Mouse (Mus musculus) spleen, adult 2 months (tissue): ENCODE data around the gene Ccdc47. TPM values are rescaled to one million over a fixed set of nuclear protein-coding genes. Genes with fewer than 3 reads are reported as not detected.
A peak's percentile ranks its signal among the peaks of the same experiment; 100 is the strongest.

Experiments
- DNase-seq, 2 experiments: peaks; one replicate each; pipeline versions ENCODE4 v3.0.0 to v3.0.0-alpha.2; 2012 to 2021; ENCODE audit warnings: low spot score in 2 of 2, low read depth in 1 of 2
- H3K27ac ChIP-seq: fragments of 200-500 bp; 2 replicates; pipeline ENCODE4 v1.5.1; 2012; ENCODE audit warnings: low read length, inconsistent platforms; ENCODE audit not compliant: insufficient read depth
- H3K27me3 ChIP-seq: fragments of 200-500 bp; 2 replicates; pipeline ENCODE4 v1.6.1; 2012; ENCODE audit warnings: mild to moderate bottlenecking, moderate library complexity, low read length, inconsistent platforms; ENCODE audit not compliant: control insufficient read depth, insufficient read depth
- H3K36me3 ChIP-seq: fragments of 200-500 bp; 2 replicates; pipeline ENCODE4 v1.6.1; 2012; ENCODE audit warnings: mild to moderate bottlenecking, low read length, inconsistent platforms; ENCODE audit not compliant: control insufficient read depth, insufficient read depth
- H3K4me1 ChIP-seq: fragments of 200-500 bp; 2 replicates; pipeline ENCODE4 v1.6.1; 2011; ENCODE audit warnings: inconsistent platforms; ENCODE audit not compliant: control insufficient read depth, insufficient read depth, insufficient read length
- H3K4me3 ChIP-seq: fragments of 200-500 bp; 2 replicates; pipeline ENCODE4 v1.5.1; 2011; ENCODE audit warnings: mild to moderate bottlenecking, inconsistent platforms; ENCODE audit not compliant: insufficient read depth, insufficient read length; ENCODE audit errors: extremely low read depth
- CTCF ChIP-seq: fragments of 200-500 bp; IDR thresholded peaks from 2 replicates; pipeline ENCODE4 v1.5.1; 2011; ENCODE audit warnings: mild to moderate bottlenecking, inconsistent platforms; ENCODE audit not compliant: insufficient read depth, insufficient read length, insufficient replicate concordance; ENCODE audit errors: extremely low read depth
- POLR2A ChIP-seq: fragments of 200-500 bp; IDR thresholded peaks from 2 replicates; pipeline ENCODE4 v1.6.1; 2011; ENCODE audit warnings: low read depth, low read length, inconsistent platforms
- WGBS: fragments of 180-500 bp; shearing (Covaris S2); methylation state at CpG from one replicate; pipeline ENCODE4 v1.1.7; 2018; 5-methylcytosine and 5-hydroxymethylcytosine counted together
- polyA plus RNA-seq: library from polyadenylated mRNA; depleted of rRNA; stranded (reverse); fragments of >200 nt; gene quantifications from 2 replicates; pipeline ENCODE4 v1.2.3, GENCODE M21; 2012

The Ccdc47 gene
- polyA plus RNA-seq, 1 experiment, result 7.3 TPM

DNA sequence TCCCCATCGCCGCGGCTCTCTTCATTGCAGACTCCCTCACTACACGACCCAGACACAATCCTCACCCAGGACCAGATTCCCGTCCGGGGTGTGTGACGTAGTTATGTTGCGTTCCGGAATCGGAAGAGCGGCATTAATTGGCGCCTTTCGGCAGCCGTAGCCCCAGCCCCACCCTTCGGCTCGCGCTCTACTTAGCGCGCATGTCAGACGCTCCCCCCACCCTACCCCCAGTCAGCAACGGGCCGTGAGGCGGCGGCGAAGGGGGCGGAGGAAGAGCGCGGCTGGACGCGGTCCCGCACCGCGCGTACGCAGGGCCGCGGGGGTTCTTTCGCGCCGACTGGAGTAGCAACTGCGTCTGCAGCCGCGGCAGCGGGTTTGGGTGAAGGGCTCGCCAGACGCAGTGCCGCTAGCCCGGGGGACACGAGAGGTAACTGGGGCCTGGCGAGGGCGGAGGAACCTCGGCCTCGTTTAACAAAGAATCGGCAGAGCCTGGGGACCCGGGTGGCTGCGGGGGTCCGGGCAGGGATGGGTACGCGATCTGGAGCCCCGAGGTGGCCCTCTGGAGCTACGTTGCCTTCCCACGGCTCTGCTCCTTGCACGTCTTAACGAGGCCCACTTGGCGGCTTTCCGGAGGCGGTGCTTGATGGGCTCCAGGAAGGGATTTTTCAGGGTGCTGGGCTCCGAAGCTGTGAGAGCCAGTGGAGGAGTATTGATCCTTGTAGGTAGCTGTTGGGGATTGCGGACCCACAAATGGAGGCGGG is 766 bp upstream of the Ccdc47 start, which contains the start of gene Ddx42:
Gene Ddx42, plus strand, starts transcription at position 197 of the 761 bp plus-strand sequence.
- under 1% methylated on average over 70 of the region's 70 CpGs for WGBS
- H3K4me3 ChIP-seq, result peak within 1 kb of the TSS; percentile 97
- peaks cover 6% of the 10 kb centered on the region for H3K4me1 ChIP-seq
- H3K36me3 ChIP-seq, result peaks cover 3% of the 10 kb centered on the region; the same call in 1 of the 2 replicates
- TF ChIP-seq POLR2A (peak; percentile 53), CTCF (no peak)
- no peaks in the 10 kb centered on the region for H3K27me3 ChIP-seq
- DNase-seq, result peak; percentile 87 to 92
- H3K27ac ChIP-seq, result peak within 1 kb of the TSS; percentile 97

DNA sequence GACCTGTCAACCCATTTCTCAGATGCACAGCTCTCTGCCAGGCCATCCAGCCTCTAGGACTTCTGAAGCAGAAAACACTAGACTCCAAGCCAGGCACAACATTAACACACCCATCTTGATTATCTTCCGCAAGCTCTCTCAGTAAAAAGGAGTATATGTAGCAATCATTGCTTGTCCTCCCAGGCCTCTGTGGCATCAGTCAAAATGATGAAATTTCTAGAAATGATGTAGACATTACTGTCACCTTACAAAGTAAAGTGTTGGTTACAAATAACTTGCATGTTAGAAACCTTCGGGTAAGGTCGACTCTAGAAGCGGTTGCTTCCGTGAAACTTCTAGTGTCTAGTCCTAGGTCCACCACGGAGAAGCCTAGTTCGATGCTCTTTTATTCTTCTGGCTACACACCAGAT is 689 bp downstream of the Ccdc47 start:
- Histone ChIP-seq H3K36me3 (peaks cover 11% of the 10 kb centered on the region), H3K27ac (no peak overlapping the region), H3K4me3 (peak overlapping the region; percentile 83), H3K27me3 (no peaks in the 10 kb centered on the region), H3K4me1 (peaks cover 6% of the 10 kb centered on the region)
- 13% methylated on average over 7 of the region's 7 CpGs for WGBS
- TF ChIP-seq CTCF (no peak), POLR2A (no peak)
- no peak for DNase-seq

DNA sequence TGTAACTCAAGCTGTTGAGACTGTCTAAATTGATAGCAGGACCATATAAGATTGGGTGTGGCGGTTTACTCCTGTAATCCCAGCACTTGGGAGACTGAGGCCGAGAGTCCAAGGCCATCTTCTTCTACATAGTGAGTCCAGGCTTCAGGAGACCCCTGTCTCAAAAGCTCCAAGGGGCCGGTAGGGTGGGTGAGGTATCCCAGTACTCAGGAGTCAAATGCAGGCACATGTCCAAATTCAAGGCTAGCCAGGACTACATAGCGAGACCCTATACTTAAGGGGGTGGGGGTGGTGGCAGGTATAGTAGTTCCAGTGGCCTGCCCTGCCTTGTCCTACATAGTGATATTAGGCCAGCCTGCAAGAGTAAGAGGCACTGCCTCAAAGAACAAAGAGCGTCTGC is 1.3 kb downstream of the Ccdc47 start:
- Histone ChIP-seq H3K36me3 (peaks cover 16% of the 10 kb centered on the region), H3K27ac (no peak overlapping the region), H3K4me1 (peaks cover 6% of the 10 kb centered on the region), H3K27me3 (no peaks in the 10 kb centered on the region), H3K4me3 (no peak overlapping the region)
- no peak for DNase-seq
- 86% methylated on average over 5 of the region's 5 CpGs for WGBS
- TF ChIP-seq POLR2A (no peak), CTCF (no peak)

DNA sequence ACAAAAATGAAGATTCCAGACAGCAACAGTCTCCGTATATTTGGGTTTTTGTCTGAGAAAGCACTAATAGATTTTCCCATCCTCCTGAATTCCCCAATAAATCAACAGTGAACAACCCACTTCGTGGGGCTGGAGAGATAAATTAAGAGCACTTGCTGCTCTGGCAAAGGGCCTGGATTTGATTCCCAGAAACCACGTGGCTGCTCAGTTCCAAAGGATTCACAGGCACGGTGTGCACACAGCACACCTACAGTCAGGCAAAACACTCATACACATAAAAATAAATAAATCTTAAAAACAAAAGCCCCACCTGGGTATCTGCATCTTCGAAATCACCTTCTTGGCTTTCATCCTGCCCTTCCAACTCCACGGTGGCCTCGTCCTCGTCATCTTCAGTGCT is 3.4 kb downstream of the Ccdc47 start:
- 92% methylated on average over 8 of the region's 8 CpGs for WGBS
- DNase-seq, result no peak
- TF ChIP-seq POLR2A (no peak), CTCF (no peak)
- Histone ChIP-seq H3K36me3 (peaks cover 32% of the 10 kb centered on the region), H3K4me3 (no peak overlapping the region), H3K4me1 (peaks cover 6% of the 10 kb centered on the region; the same call in 1 of the 2 replicates), H3K27ac (no peak overlapping the region), H3K27me3 (no peaks in the 10 kb centered on the region)

DNA sequence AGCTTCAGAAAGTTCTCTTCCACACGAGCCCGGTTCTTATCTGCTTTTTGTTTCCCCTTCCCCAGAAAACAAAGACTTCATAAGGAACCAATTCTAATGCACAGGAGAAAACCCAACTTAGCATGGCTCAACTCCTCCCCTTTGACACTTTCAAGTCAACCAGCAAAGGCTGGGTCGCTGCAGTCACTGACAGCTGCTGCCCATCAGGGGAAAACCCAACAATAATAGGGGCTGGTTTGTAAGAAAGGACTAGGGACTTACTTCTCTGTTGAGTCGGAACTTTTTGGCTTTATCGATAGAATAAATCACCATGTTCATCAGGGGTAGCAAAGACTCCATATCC is 14.1 kb downstream of the Ccdc47 start, which contains the start of gene Strada:
Gene Strada, minus strand, starts transcription at position 46 of the 343 bp plus-strand sequence.
- peaks cover 19% of the 10 kb centered on the region for H3K36me3 ChIP-seq
- no peaks in the 10 kb centered on the region for H3K27me3 ChIP-seq
- 15% methylated on average over 5 of the region's 5 CpGs for WGBS
- peaks cover 13% of the 10 kb centered on the region for H3K4me1 ChIP-seq
- H3K27ac ChIP-seq, result peak within 1 kb of the TSS; percentile 66
- H3K4me3 ChIP-seq, result peak within 1 kb of the TSS; percentile 25; the same call in 1 of the 2 replicates
- TF ChIP-seq POLR2A, result no peak
- no peak for TF ChIP-seq CTCF
- peak in 1 of 2 experiments; percentile 23 for DNase-seq

DNA sequence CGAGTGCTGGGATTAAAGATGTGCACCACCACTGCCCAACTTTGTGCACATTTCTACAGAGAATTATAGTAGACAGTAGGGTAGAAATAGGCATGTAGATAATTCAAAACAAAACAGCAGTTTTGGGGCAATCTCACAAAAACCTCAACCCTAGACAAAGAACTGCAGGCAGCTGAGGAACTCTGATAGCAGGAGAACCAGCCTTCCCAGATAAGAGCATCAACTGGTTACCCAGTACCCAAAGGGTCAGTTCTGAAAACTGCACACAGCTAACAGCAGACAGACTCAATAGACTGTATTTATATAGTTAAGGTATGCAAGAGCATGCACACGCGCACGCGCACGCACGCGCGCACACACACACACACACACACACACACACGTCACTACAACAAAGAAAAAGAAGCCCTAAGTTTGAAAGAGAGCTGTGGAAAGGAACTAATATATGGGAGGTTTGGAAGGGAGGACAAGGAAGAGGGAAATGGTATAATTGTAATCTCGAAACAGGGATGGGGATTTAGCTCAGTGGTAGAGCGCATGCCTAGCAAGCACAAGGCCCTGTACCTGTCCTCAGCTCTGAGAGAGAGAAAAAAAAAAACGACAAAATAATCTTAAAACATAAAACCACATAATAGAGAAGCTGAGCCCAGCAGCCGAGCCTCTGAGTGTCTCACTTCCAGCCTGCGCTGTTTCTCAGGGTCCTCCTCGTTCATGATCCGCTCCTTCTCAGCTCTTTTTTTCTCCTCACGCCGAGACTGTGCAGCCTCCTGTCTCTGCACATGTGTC is 14.6 kb downstream of the Ccdc47 start:
- H3K36me3 ChIP-seq, result peaks cover 15% of the 10 kb centered on the region
- H3K27me3 ChIP-seq, result no peaks in the 10 kb centered on the region
- WGBS, result 52% methylated on average over 19 of the region's 19 CpGs
- peaks cover 13% of the 10 kb centered on the region for H3K4me1 ChIP-seq
- DNase-seq, result no peak
- H3K27ac ChIP-seq, result peak overlapping the region; percentile 66
- peak overlapping the region; percentile 25; the same call in 1 of the 2 replicates for H3K4me3 ChIP-seq
- TF ChIP-seq CTCF (no peak), POLR2A (no peak)
